Mouse (Mus musculus) brown adipose tissue, adult 24 weeks (tissue): Measurements from ENCODE around the gene Agbl3. TPM values are rescaled to one million over a fixed set of nuclear protein-coding genes. Genes with fewer than 3 reads are reported as not detected.

Experiments used
- H3K27ac ChIP-seq: fragments of 200-500 bp; replicated peaks from 2 replicates; pipeline ENCODE4 v1.5.1; 2012; ENCODE audit warnings: low read depth, mild to moderate bottlenecking, low read length
- H3K4me1 ChIP-seq: fragments of 200-500 bp; 2 replicates; pipeline ENCODE4 v1.6.1; 2012; ENCODE audit warnings: low read length, mixed read lengths; ENCODE audit not compliant: control insufficient read depth, insufficient read depth, insufficient read length
- H3K4me3 ChIP-seq: fragments of 200-500 bp; 2 replicates; pipeline ENCODE4 v1.5.1; 2012; ENCODE audit warnings: low read depth, mild to moderate bottlenecking, low read length, moderate library complexity; ENCODE audit not compliant: insufficient read depth
- polyA plus RNA-seq: library from polyadenylated mRNA; stranded (reverse); fragments of >200 nt; gene quantifications from 2 replicates; pipeline ENCODE4 v1.2.4, GENCODE M21; 2012; ENCODE audit not compliant: missing spikeins, insufficient read depth, insufficient read length

The Agbl3 gene
- polyA plus RNA-seq, 1 experiment, result 14.1 TPM

- Histone ChIP-seq H3K4me1 (peaks cover 46% of the 10 kb centered on the region), H3K4me3 (peak overlapping the region; percentile 77), H3K27ac (peak overlapping the region; percentile 92)
Measured at GRCm38 (mm10) chr6:34875268-34875761, 95.1 kb downstream of the Agbl3 start.

GRCm38 (mm10) chr6:34875966-34876834 is 96.0 kb downstream of the Agbl3 start:
- Histone ChIP-seq H3K27ac (peak overlapping the region; percentile 92), H3K4me1 (peaks cover 41% of the 10 kb centered on the region), H3K4me3 (peak overlapping the region; percentile 77)

- Histone ChIP-seq H3K4me3 (peak overlapping the region; percentile 77; the same call in 1 of the 2 replicates), H3K27ac (peak overlapping the region; percentile 92), H3K4me1 (peaks cover 41% of the 10 kb centered on the region)
Measured at GRCm38 (mm10) chr6:34876835-34877156, 96.6 kb downstream of the Agbl3 start.

DNA sequence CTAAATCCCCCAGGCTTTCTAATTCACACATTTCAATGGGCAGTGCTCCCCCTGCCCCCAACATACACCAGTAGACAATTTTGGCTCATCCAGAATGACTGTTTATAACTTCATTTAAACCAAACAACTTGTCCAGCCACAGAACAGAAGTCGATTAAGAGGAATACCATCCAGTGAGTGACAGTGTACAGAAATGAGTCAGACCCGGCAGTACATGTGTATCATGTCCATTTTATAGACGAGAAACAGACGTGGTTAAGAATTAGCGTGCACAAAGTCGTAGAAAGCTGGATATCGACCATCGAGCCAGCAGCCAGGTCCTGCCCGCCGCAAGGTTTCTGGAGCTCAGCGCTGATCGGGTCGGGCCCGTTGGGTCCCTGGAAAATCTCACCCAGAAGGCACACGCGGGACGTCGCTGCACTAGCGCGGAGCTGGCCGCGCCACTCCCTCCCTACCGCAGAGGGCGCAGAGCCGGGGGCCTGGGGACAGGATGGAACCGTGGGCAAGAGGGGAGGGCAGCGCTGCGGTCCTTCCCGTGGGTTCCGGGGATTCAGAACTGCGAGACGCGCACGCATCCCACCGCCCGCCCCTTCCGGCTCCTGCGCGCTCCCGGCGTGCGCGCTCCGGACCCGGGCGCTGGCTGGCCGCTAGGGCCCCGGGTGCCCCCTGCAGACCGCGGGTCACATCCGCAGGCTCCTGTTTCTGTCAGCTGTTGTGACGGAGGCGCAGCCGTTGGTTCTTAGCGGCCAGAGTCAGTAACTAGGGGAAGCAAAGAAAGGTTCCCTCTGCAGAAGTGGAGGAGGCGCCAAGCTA is 97.5 kb downstream of the Agbl3 start, which contains the start of gene Cyren:
Cyren (minus strand) TSS at position 552 of the 813 bp plus-strand sequence.
- Histone ChIP-seq H3K4me1 (peaks cover 31% of the 10 kb centered on the region), H3K27ac (peak within 1 kb of the TSS; percentile 92), H3K4me3 (peak within 1 kb of the TSS; percentile 77)

GRCm38 (mm10) chr6:34879101-34879740 is 99.0 kb downstream of the Agbl3 start:
- Histone ChIP-seq H3K4me3 (no peak overlapping the region), H3K27ac (no peak overlapping the region), H3K4me1 (peaks cover 24% of the 10 kb centered on the region)

GRCm38 (mm10) chr6:34879911-34880475 is 99.8 kb downstream of the Agbl3 start:
- no peak overlapping the region for H3K4me3 ChIP-seq
- H3K27ac ChIP-seq, result no peak overlapping the region
- peaks cover 19% of the 10 kb centered on the region for H3K4me1 ChIP-seq

GRCm38 (mm10) chr6:34884724-34885123 is 104.5 kb downstream of the Agbl3 start:
- Histone ChIP-seq H3K27ac (no peak overlapping the region), H3K4me3 (no peak overlapping the region), H3K4me1 (no peaks in the 10 kb centered on the region)

GRCm38 (mm10) chr6:34887131-34887850 is 107.1 kb downstream of the Agbl3 start:
- no peak overlapping the region for H3K4me3 ChIP-seq
- no peaks in the 10 kb centered on the region for H3K4me1 ChIP-seq
- no peak overlapping the region for H3K27ac ChIP-seq

DNA sequence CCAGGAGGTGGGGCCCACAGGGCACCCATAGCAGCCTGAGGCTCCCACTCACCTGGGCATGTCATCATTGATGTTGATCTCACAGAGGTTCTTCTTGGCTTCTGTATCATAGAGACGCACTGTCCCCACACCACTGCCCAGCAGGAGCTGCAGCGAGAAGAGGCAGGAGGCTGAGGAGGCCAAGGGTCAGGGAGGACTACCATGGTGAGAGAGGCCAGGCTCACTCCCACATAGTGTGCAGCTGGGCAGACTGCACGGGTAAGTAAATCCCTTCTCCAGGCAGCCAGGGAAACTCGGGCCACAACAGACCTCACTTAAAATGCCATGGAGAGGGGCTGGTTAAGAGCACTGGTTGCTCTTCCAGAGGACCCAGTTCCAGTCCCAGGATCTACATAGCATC is 109.0 kb downstream of the Agbl3 start:
- no peaks in the 10 kb centered on the region for H3K4me1 ChIP-seq
- H3K4me3 ChIP-seq, result no peak overlapping the region
- no peak overlapping the region for H3K27ac ChIP-seq

DNA sequence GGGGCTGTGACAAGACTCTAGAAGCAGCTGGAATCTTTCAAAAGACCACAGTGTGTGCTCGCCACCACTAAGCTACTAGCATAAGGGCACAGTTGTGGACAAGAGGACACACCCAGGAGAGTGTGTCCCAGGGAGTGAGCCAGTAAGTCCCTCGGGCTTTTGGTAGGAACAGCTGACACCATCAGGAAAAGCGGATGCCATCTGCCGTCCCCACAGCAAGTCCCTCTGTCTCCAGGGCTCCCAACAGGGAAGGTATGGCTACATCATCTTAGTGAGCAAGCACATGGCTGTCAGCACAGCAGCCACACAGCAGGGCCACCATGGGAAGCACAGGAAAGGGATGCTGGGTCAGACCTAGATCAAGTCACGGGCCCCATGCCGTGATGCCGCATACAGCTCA is 115.3 kb downstream of the Agbl3 start:
- no peak overlapping the region for H3K4me3 ChIP-seq
- no peak overlapping the region for H3K27ac ChIP-seq
- H3K4me1 ChIP-seq, result no peaks in the 10 kb centered on the region

DNA sequence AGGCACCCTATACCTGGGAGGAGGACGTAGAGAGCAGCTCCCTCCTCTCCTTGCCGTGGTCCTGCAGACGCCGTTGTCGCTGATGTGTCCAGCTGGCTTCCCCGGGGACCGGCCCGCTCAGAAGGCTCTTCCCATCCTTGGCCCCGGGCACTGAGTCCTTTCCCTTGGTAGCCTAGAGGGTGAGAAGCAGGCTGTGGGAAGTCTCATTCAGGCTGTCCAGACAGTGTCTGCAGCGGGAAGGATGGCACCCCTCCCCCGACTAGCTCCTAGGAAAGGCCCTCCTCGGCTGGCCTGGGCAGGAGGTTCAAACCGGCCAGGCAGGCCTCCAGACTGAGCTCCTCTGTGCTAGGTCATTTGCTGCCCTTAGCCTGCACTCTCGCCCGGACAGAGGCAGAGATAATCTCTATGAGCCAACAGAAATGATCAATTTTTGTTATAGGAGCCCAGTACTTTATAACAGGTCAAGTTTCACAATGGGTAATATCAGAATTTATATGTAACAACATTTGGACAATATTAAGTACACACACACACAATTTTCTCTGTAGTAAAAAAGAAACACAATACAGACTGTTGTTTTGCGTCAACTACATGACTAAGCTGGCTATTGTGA is 116.0 kb downstream of the Agbl3 start:
- H3K4me1 ChIP-seq, result no peaks in the 10 kb centered on the region
- no peak overlapping the region for H3K4me3 ChIP-seq
- H3K27ac ChIP-seq, result no peak overlapping the region

DNA sequence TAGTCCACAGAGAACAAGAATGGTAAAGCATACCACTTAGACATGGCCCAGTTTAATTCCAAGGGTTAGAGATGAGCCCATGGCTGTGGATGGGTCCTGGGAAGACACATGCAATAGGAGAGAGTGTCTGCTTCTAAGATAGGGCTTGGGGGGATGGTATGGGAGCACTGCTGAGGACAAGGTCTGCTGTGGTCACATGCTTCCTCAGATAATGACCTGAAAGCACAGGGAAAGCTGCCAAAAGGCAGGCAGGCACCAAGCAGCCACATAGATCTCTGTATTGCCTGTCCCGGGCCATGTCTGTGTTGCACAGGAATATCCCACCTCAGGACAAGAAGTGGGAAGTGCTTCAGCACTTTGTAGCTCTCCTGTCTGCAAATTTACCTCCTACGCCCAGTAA is 118.9 kb downstream of the Agbl3 start:
- H3K4me1 ChIP-seq, result no peaks in the 10 kb centered on the region
- no peak overlapping the region for H3K4me3 ChIP-seq
- no peak overlapping the region for H3K27ac ChIP-seq

DNA sequence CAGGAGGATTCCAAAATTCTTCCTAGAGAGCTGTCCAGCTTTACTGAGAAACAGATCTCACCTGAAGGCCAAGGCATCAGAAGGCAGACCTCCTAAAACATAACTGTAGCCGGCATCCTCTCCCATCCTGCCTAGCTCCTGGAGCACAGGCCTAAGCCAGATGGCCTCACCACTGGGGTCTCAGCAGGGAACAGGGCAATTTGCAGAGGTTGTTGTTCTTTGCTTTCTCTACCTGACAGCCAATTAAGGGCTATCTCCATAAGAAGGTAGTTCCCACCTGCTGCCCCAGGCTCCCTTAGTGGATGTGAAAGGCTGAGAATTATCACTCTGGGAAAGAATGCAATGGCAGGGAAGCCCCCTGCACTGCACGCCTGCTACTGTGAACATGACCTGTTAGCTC is 120.8 kb downstream of the Agbl3 start:
- H3K4me3 ChIP-seq, result no peak overlapping the region
- H3K4me1 ChIP-seq, result no peaks in the 10 kb centered on the region
- no peak overlapping the region for H3K27ac ChIP-seq

DNA sequence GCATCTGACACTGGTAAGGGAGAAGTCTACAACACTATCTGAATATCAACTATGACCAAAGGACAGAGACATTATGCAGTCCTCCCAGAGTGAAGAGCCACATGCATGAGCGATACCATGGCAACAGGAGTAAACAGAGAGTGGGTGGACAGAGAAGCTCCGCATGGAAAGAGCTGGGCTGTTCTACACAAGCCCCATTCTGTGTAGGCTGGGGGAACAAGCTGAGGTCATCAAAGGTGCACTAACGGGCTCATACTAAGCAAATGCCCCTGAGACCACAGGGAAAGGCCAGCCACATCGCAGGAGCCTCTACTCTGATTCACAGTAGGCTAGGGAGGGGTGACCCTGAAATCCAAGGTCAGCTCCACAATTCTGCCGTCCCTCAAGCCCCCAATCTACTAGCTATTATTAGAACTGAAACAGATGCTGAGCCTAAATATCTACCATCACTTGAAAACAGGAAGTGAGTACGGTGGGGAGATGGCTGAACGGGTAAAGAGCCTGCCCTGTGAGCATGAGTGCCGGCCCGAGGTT is 121.7 kb downstream of the Agbl3 start:
- Histone ChIP-seq H3K4me3 (no peak overlapping the region), H3K4me1 (no peaks in the 10 kb centered on the region), H3K27ac (no peak overlapping the region; the same call in 1 of the 2 replicates)
